Mouse (Mus musculus) spleen, adult 2 months (tissue): Measurements from ENCODE around the gene Rxfp1. TPM values are rescaled to one million over a fixed set of nuclear protein-coding genes. Genes with fewer than 3 reads are reported as not detected.
A peak's percentile ranks its signal among the peaks of the same experiment; 100 is the strongest.

Experiments
- DNase-seq, 2 experiments: peaks; one replicate each; pipeline versions ENCODE4 v3.0.0 to v3.0.0-alpha.2; 2012 to 2021; ENCODE audit warnings: low spot score in 2 of 2, low read depth in 1 of 2
- H3K27ac ChIP-seq: fragments of 200-500 bp; 2 replicates; pipeline ENCODE4 v1.5.1; 2012; ENCODE audit warnings: low read length, inconsistent platforms; ENCODE audit not compliant: insufficient read depth
- H3K27me3 ChIP-seq: fragments of 200-500 bp; 2 replicates; pipeline ENCODE4 v1.6.1; 2012; ENCODE audit warnings: mild to moderate bottlenecking, moderate library complexity, low read length, inconsistent platforms; ENCODE audit not compliant: control insufficient read depth, insufficient read depth
- H3K36me3 ChIP-seq: fragments of 200-500 bp; 2 replicates; pipeline ENCODE4 v1.6.1; 2012; ENCODE audit warnings: mild to moderate bottlenecking, low read length, inconsistent platforms; ENCODE audit not compliant: control insufficient read depth, insufficient read depth
- H3K4me1 ChIP-seq: fragments of 200-500 bp; 2 replicates; pipeline ENCODE4 v1.6.1; 2011; ENCODE audit warnings: inconsistent platforms; ENCODE audit not compliant: control insufficient read depth, insufficient read depth, insufficient read length
- H3K4me3 ChIP-seq: fragments of 200-500 bp; 2 replicates; pipeline ENCODE4 v1.5.1; 2011; ENCODE audit warnings: mild to moderate bottlenecking, inconsistent platforms; ENCODE audit not compliant: insufficient read depth, insufficient read length; ENCODE audit errors: extremely low read depth
- CTCF ChIP-seq: fragments of 200-500 bp; IDR thresholded peaks from 2 replicates; pipeline ENCODE4 v1.5.1; 2011; ENCODE audit warnings: mild to moderate bottlenecking, inconsistent platforms; ENCODE audit not compliant: insufficient read depth, insufficient read length, insufficient replicate concordance; ENCODE audit errors: extremely low read depth
- POLR2A ChIP-seq: fragments of 200-500 bp; IDR thresholded peaks from 2 replicates; pipeline ENCODE4 v1.6.1; 2011; ENCODE audit warnings: low read depth, low read length, inconsistent platforms
- WGBS: fragments of 180-500 bp; shearing (Covaris S2); methylation state at CpG from one replicate; pipeline ENCODE4 v1.1.7; 2018; 5-methylcytosine and 5-hydroxymethylcytosine counted together
- polyA plus RNA-seq: library from polyadenylated mRNA; depleted of rRNA; stranded (reverse); fragments of >200 nt; gene quantifications from 2 replicates; pipeline ENCODE4 v1.2.3, GENCODE M21; 2012; rRNA removed

The Rxfp1 gene
- polyA plus RNA-seq, 1 experiment: 0.09 TPM

- under 1% methylated on average over 60 of the region's 60 CpGs for WGBS
- DNase-seq: peak; percentile 88 to 99
- no peaks in the 10 kb centered on the region for H3K27me3 ChIP-seq
- TF ChIP-seq POLR2A (peak; percentile 53), CTCF (no peak)
- H3K27ac ChIP-seq: peak within 1 kb of the TSS; percentile 76
- peaks cover 3% of the 10 kb centered on the region; the same call in 1 of the 2 replicates for H3K4me1 ChIP-seq
- H3K4me3 ChIP-seq: peak within 1 kb of the TSS; percentile 81
- no peaks in the 10 kb centered on the region for H3K36me3 ChIP-seq
Observed at GRCm38 (mm10) chr3:79628561-79629415, 108.9 kb downstream of the Rxfp1 start, which contains the start of gene 4930579G24Rik. Gene 4930579G24Rik, plus strand, starts transcription at chr3:79629079.

- peak in 1 of 2 experiments; percentile 8 for DNase-seq
- peaks cover 3% of the 10 kb centered on the region; the same call in 1 of the 2 replicates for H3K4me1 ChIP-seq
- H3K36me3 ChIP-seq: no peaks in the 10 kb centered on the region
- peak overlapping the region; percentile 81 for H3K4me3 ChIP-seq
- no peak for TF ChIP-seq POLR2A
- H3K27me3 ChIP-seq: no peaks in the 10 kb centered on the region
- peak overlapping the region; percentile 76 for H3K27ac ChIP-seq
- WGBS: under 1% methylated on average over 9 of the region's 9 CpGs
Observed at GRCm38 (mm10) chr3:79628182-79628560, 109.5 kb downstream of the Rxfp1 start.

GRCm38 (mm10) chr3:79627484-79628181 lies 110.0 kb downstream of the Rxfp1 start:
- Histone ChIP-seq H3K4me3 (peak overlapping the region; percentile 81), H3K27ac (no peak overlapping the region), H3K4me1 (peaks cover 3% of the 10 kb centered on the region; the same call in 1 of the 2 replicates), H3K36me3 (peaks cover 2% of the 10 kb centered on the region; the same call in 1 of the 2 replicates), H3K27me3 (no peaks in the 10 kb centered on the region)
- DNase-seq: peak in 1 of 2 experiments; percentile 8
- WGBS: 9% methylated on average over 10 of the region's 10 CpGs
- TF ChIP-seq CTCF (no peak), POLR2A (no peak)

- Histone ChIP-seq H3K27ac (no peak overlapping the region), H3K4me1 (no peaks in the 10 kb centered on the region), H3K36me3 (peaks cover 26% of the 10 kb centered on the region), H3K4me3 (no peak overlapping the region), H3K27me3 (no peaks in the 10 kb centered on the region)
- WGBS: 96% methylated on average over 2 of the region's 2 CpGs
- TF ChIP-seq POLR2A (no peak), CTCF (no peak)
- no peak for DNase-seq
Observed at GRCm38 (mm10) chr3:79609886-79610285, 127.8 kb downstream of the Rxfp1 start.

- Histone ChIP-seq H3K36me3 (peaks cover 24% of the 10 kb centered on the region), H3K27me3 (no peaks in the 10 kb centered on the region), H3K27ac (no peak overlapping the region), H3K4me3 (no peak overlapping the region), H3K4me1 (no peaks in the 10 kb centered on the region)
- TF ChIP-seq CTCF (no peak), POLR2A (no peak)
- DNase-seq: no peak
- 98% methylated on average over 7 of the region's 7 CpGs for WGBS
Observed at GRCm38 (mm10) chr3:79595468-79595867, 142.2 kb downstream of the Rxfp1 start.

GRCm38 (mm10) chr3:79591793-79592471 lies 145.7 kb downstream of the Rxfp1 start:
- peak overlapping the region; percentile 85 for H3K4me3 ChIP-seq
- H3K4me1 ChIP-seq: no peaks in the 10 kb centered on the region
- DNase-seq: no peak
- no peak overlapping the region for H3K27ac ChIP-seq
- TF ChIP-seq POLR2A (no peak), CTCF (no peak)
- H3K36me3 ChIP-seq: peaks cover 13% of the 10 kb centered on the region
- WGBS: 1% methylated on average over 15 of the region's 15 CpGs
- no peaks in the 10 kb centered on the region for H3K27me3 ChIP-seq

Other genes starting within 250 kb of the Rxfp1 start
- 2.6 and 3.1 TPM in 2 replicates for gene Fnip2, start 170.1 kb downstream of the Rxfp1 start, polyA plus RNA-seq
- gene Ppid, start 146.5 kb downstream of the Rxfp1 start, polyA plus RNA-seq: 4.7 and 5.0 TPM in 2 replicates
- 1.3 and 1.9 TPM in 2 replicates for gene 4930579G24Rik, start 108.8 kb downstream of the Rxfp1 start, polyA plus RNA-seq
- gene Etfdh, start 108.4 kb downstream of the Rxfp1 start, polyA plus RNA-seq: 20.3 and 44.9 TPM in 2 replicates
- gene Tmem144, start 114.9 kb upstream of the Rxfp1 start, polyA plus RNA-seq: 0.15 and 0.18 TPM in 2 replicates
- 1.9 and 2.1 TPM in 2 replicates for gene Fam198b, start 146.7 kb upstream of the Rxfp1 start, polyA plus RNA-seq